Mouse (Mus musculus) spleen, adult 18-20 months (tissue): ENCODE data around the gene Duxbl3.
"Not testable (repeated sequence)": the region's sequence is repeated elsewhere in the genome, so short reads cannot be mapped to it uniquely, and the experiment has no call there.

Experiments used
- DNase-seq, 2 experiments: peaks; one replicate each; pipeline ENCODE4 v3.0.0; 2022; ENCODE audit warnings: mixed read lengths in 2 of 2

The Duxbl3 gene

GRCm38 (mm10) chr14:26257756-26258617 lies at the start of gene Duxbl3:
TSS of gene Duxbl3 (plus strand) at chr14:26257962.
- not testable (repeated sequence) for DNase-seq

DNA sequence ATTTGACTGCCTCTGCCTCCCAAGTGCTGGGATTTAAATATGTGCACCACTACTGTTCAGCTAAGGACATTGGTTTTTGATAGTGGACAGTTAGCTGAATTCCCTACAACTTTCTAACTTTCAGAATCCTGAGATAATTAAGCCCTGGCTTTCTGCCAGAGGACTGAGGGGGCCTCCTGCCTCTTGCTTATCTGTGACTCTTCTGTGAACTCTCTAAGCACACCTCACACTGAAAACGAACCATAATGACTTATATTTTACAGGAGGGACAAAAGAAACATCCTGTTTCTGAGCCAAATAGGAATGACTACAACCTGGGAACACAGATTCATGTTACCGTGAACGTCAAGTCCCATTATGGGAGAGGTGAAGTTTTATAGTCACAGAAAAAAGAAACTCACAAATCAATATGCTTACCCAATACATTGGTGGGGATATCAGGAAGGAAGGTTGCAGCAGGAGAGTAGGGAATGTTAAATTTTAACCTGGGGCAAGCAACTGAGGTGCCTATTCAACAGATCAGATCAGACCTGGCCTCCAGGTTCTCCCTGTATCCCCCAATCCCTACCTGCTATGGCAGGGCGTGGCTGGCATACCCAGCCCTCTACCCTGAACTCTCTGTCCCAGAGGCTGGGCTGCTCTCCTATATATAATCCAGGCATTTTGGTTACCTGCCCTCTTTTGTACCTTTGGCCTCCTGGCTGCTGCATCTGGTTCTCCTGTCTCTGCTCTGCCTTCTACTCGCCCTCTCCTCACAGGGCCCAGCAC lies 41.3 kb upstream of the Duxbl3 start:
- DNase-seq = not testable (repeated sequence)

DNA sequence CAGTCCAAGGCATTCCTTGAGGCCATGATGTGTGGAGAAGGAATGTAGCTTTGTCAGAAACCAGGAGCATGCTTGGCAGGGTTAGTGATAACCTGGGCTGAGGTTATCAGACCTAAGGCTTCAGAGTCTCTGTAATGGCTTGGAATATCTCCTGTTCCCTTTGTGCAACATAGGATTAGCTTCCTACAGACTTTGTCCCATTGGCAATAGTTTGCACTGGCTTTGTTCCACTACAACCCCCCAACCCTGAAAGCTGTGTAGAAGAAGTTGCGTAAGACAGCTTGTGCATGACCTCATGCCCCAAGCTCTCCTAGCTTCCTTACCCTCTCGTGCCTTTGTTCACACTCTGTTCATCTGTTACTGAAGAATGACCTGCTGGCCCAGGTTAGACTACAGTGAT lies 20.6 kb upstream of the Duxbl3 start:
- not testable (repeated sequence) for DNase-seq

DNA sequence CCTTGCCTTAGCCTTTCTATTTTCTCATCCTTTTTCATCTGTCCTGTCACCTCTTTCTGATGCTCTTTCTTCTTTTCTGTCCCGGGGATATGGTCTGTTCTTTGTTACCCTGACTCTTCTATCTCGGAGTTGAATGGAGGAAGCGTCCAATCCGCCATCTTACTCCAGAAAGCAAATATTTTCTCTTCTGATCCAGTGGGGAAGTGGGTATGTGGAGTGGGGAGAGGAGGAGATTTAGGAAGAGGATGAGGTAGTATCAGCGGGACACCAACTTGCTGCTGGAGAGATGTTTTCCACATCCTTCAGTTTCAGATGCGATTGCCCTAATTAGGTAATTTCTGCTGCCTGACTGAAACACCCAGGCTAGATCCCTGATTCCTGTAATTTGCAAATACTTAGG lies 967 bp downstream of the Duxbl3 start:
- not testable (repeated sequence) for DNase-seq

DNA sequence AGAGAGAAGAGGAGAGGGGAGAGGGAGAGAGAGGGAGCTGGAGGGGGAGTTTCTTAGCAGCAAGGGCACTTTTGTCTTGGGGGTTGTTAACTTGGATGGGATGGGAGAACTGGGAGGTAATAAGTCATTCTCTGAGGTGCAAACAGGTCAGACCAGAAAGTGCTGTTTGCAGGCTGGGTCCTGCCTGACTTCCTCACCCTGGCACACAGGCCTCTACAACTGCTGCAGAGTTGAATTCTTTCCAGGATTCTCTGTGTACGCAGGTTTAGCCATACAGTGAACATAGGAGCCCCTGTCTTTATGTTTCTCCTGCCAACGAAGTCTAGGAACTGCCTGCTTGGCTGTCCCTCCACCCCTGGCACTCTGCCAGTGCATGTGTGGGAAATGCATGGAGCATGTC lies 29.0 kb downstream of the Duxbl3 start:
- DNase-seq = not testable (repeated sequence)

- DNase-seq = no peak
Measured at GRCm38 (mm10) chr14:26293859-26294258, 36.1 kb downstream of the Duxbl3 start.

GRCm38 (mm10) chr14:26297055-26297454 lies 39.3 kb downstream of the Duxbl3 start:
- no peak for DNase-seq

- DNase-seq = no peak
Measured at GRCm38 (mm10) chr14:26297484-26297883, 39.7 kb downstream of the Duxbl3 start.

DNA sequence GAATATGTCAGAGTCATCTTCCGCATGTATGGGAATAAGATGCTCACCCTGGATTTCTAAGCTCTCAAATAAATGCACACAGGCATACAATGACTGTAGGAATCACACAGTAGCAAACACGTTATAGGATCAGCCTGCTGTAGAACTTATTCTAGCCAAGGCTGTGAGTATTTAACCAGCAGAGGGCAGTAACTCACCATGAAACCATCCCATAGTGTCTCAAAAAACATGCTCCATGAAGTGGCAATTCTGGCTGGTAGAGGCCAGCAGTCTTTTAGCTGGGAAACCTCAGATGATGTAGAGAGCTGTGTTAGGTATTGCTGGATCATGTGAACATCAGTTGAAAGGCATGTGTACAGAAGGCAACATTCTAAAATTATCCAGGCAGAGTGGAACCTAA lies 45.3 kb downstream of the Duxbl3 start:
- no peak for DNase-seq

DNA sequence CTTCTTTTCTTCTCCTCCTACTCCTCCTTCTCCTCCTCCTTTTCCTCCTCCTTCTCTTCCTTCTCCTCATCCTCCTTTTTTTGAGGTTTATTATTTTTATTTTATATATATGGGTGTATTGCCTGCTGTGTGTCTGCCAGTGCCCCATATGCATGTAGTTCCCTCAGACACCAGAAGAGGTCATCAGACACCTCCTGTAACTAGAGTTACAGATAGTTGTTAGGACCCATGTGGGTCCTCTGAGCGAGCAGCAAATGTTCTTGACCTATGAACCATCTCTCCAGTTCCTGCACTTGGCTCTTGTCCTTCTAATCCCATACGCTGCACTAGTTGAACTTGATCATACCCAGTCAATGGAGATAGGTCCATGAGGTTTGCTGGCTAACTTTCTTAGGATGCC lies 48.3 kb downstream of the Duxbl3 start:
- no peak for DNase-seq

DNA sequence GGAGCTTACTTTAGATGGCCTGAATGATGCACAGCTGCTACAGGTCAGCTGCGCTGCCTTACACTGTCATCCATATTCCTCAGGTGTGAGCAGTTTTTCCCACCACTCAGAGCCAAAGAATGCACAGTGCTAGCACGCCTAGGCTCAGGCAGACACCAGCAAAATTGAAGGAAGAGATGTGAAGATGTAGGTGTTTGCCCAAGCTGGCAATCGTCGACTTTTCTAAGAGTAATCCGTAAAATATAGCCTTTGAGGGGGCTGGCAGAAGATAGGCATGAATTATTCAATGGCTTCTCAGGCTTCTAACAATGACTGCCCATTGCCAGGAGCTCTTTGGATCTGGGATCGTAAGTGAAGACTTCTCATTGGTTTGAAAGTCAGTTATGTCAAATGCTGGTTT lies 51.1 kb downstream of the Duxbl3 start:
- no peak for DNase-seq

GRCm38 (mm10) chr14:26309511-26309910 lies 51.7 kb downstream of the Duxbl3 start:
- no peak for DNase-seq

DNA sequence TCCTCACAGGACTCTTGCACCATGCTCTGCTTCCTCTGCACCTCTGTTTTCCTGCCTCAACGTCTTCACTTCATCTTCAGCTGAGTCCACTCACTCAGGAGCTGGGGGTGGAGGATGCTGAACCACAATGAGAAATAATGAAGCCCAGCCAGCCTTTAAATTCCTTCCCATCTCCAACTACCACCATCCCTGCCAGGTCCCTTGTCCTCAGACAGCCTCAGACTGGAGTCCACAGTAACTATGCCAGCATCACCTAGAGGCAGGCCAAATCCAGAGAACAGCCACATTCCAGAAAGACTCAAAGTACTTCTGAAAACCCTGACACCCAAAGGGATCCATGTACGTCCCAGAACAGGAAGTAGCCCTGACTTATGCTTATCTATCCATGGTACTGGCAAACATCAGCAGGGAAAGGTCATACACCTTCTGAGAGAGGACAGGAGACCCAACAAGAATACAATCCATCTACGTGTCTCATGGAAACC lies 58.5 kb downstream of the Duxbl3 start:
- DNase-seq = no peak
